Mouse (Mus musculus) natural killer cell, adult 2 months (primary cell): ENCODE measurements around the gene C530008M17Rik.
A peak's percentile ranks its signal among the peaks of the same experiment; 100 is the strongest.

Experiments
- DNase-seq, 2 experiments: peaks; one replicate each; pipeline ENCODE4 v3.0.0; 2022; ENCODE audit warnings: low spot score in 2 of 2

The C530008M17Rik gene

DNA sequence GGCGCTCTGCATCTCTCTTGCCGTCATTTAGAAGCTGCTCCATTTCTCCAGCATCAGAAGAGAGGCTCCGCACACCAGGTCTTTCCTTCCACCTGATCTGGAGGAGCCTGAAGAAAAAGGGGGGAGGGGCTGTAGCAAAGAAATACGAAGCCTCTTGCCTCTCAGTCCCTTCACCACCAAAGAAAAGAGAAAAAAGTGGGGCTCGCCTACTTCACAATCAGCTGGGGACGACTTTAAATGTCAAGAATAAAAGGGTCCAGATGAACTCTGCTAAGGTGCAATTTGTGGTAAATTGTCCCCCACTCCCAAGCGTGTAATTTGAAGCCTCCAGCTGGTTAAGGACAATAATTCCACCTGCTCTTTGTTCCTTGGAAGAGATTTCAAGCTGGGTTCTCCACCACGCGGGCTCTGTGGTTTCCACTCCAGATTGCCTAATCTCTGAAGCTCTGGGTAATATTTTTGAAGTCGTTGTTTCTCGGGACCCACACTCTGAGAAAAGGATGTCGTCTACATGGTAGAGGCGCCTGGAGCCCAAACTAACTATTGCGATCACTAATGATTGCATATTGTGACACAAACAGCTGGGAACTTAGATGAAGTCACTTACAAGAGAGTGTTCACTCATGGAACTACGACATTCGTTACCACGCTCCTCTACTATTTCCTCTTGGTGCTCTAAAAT is 176.4 kb downstream of the C530008M17Rik start:
- no peak for DNase-seq

DNA sequence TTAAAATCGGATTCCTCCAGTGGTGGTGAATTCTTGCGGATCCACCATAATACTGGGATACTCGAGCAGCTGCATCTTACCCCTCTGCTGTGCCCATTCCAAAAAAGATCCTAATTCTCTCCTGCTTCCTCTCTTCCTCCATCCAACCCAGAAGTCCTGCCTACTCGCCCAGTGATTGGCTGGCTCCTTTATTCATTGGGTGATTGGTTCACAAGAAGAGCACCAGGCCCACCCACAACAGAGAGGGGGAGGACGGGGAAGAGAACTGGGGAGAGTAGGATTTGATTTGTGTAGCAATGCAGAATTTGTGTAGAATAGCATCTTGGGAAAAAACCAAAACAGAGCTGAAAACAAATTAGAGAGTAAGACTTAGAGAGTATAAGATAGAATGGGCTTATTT is 180.7 kb downstream of the C530008M17Rik start:
- DNase-seq = no peak

DNA sequence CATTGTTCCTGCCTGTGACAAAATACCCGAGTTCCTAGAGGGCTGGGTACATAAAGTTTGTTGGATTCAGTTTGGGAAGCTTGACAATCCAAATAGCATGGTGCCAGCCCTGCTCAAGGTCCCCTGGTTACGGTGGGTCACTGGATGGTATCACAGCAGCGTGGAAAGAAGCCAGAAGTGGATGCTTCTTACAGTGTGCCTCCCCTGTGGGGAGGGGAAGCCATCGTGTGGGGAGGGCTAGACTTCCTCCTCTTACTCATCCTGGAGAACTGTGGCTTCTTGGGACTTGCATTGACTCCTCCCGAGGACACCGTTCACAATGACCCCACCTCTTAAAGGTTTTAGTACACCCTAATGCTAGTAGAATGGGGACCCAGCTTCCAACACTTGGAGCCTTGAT is 183.5 kb downstream of the C530008M17Rik start:
- no peak for DNase-seq

DNA sequence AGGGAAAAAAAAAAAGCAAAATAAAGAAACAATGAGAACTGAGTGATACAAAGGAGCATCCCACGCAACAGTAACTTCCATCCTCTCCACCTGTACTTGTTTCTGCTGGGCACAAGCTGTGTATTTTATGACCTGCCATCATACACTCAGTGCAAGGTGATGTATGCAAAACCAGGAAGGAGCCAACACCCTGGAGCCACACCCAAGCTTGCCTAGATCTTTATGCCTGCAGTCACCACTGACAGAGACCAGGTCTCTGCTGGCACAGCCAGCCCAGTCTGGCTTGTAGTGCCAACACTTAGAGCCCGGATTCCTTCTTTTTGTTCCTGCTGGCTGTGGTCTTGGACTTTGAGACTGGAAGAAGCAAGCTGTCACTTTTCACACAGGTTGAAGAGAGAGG is 185.5 kb downstream of the C530008M17Rik start:
- no peak for DNase-seq

DNA sequence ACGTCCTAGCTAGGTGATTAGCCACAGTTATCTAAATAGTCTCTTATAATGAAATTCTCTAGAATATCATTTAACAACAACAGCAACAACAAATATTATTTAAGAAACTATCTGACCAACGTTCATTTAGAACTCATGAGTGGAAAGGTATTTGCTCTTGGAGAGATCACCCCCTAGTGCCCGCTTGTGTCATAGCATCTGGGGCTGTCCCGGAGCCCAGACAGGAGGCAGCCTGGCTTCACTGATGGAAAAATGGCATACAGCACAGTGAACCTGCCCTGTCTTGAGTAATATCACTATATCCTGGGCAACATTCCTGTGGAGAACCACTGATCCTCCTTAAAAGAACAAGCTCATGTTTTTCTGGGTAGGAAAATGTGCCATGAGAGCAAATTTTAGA is 187.1 kb downstream of the C530008M17Rik start:
- peak in 1 of 2 experiments; percentile 38 for DNase-seq

DNA sequence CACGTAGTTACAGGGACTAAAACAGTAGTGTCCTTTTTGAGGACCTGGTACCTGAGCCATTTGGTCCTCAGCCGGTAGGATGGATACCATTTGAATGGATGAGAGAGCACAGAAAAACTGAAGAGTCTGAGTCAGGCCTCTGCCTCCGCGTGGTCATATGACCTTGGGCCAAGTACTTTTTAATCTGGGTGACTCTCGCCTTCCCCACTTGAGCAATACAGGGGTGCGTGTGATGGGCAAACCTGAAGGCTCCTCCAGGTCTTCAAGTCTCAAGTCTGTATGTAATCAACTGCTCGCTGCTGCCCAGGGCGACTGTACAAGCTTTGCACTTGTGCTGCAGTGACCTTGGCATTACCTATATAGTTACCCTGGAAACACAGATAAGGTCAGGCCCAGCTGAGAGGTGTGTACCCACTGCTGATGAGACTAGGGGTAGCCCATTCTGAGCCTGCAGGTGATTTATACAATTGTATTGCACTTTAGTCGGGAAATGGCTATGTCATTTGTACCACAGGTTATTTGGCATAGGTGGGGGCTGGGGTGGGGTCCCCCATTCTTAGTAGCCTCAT is 187.6 kb downstream of the C530008M17Rik start:
- DNase-seq = no peak

DNA sequence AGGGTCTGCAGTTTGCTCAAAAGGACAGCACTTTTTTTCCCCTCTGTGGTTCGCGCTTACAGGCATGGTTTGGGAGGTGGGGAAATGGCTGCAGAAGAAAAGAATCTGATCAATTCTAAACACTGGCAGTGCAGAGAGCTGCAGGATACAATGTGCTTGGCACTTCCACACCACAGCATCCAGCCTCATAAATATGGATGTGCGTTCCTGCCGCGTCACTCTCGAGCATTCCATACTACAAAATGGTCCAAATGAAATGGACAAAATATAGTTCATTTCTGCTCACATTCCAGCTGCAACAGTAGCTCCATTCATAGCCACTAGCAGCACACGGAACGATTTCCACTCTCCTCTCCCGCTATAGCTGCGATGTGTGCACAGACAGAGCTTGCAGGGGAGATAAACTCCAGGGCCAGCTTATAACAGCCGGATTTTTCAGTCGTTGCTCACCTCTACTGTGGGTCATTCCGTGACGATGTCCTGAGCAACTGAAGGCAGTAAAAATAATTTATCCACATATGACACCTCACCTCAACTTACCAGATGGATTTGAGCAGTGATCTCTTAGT is 188.4 kb downstream of the C530008M17Rik start:
- DNase-seq = no peak

DNA sequence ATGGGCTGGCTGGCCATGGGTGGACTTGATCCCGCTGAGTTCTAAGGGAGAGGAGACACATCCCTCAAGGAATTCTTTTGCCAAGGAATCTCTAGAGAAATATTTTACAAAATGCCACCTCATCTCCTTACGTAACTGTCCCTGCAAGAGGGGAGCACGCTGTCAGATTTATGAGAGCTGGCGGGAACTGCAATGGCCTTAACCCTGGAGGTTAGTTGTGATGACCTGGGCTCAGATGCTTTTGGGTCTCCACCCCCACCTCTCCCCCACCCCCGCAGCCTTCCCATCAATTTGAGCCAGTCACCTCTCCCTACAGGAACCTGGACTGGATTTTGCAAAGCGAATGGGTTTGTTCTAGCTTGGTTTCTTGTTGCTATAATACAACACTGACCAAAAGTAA is 190.8 kb downstream of the C530008M17Rik start:
- DNase-seq = no peak

DNA sequence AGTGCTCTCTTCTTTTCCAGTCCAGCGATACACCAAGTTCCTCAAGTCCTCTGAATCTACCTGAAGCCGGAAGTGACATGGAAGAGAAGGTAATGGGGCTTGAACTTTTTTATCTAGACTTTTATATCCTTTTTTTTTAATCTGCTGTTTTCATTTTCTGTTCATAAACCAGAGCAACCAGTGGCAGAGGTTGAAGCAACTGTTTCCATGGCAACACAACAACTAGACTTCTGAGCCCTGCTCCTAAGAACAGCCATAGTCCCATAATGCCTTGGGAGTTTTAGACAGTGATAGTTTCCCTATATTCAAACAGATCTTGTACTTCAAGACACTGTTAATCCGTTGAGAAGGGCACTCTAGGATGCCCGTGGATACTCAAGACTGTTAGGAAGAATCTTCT is 195.0 kb downstream of the C530008M17Rik start:
- no peak for DNase-seq

DNA sequence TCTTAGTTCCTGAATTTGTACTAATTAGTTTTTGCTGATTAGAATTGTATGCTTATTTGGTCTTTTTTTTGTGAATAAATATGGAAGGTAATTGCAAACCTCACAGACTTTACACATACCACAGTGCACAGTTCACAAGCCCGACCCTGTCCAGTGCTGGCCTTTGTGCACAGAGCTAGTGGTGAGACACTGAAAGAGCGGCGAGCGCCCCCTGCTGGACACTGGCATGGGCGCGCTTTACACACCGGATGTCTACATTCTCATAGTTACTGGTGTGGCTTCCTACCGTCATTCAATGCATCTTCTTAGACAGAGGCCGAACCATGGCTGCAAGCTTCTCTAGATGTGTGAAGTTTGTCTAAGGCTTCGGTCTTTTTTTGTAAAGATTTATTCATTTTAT is 197.2 kb downstream of the C530008M17Rik start:
- DNase-seq = peak; percentile 61 to 70

DNA sequence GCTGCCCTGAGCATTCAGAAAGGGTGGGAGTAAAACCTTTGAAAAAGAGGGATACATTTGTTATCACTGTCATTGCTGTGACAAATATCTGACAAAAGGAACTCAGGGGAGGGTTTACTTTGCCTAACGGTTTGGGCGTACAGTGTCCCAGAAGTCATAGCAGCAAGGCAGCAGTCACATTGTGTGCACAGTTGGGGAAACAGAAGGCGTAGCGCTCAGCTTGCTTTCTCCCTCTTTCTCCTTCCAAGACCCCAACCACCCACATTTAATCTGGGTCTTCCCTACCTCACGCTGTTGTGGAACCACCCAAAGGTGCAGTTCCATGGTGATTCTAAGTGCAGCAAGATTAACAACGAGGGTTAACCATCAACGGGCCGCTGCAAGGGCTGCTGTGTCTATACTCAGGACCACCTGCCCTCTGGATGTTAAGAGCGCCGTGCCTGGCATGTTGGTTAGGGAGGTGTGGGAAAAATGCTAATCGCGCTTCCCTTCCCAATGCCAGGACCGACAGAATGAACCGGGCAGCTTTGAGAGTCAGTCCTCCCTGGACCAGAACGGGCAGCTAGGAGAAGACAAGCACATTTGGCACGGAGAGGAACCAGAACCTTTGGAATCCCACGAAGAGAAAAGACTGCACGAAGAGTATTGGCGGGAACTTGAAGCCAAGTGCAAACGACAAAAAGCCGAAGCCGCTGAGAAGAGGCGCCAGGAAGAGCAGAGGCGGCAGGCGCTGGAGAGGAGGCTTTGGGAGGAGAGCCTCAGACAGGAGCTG is 199.7 kb downstream of the C530008M17Rik start:
- no peak for DNase-seq

DNA sequence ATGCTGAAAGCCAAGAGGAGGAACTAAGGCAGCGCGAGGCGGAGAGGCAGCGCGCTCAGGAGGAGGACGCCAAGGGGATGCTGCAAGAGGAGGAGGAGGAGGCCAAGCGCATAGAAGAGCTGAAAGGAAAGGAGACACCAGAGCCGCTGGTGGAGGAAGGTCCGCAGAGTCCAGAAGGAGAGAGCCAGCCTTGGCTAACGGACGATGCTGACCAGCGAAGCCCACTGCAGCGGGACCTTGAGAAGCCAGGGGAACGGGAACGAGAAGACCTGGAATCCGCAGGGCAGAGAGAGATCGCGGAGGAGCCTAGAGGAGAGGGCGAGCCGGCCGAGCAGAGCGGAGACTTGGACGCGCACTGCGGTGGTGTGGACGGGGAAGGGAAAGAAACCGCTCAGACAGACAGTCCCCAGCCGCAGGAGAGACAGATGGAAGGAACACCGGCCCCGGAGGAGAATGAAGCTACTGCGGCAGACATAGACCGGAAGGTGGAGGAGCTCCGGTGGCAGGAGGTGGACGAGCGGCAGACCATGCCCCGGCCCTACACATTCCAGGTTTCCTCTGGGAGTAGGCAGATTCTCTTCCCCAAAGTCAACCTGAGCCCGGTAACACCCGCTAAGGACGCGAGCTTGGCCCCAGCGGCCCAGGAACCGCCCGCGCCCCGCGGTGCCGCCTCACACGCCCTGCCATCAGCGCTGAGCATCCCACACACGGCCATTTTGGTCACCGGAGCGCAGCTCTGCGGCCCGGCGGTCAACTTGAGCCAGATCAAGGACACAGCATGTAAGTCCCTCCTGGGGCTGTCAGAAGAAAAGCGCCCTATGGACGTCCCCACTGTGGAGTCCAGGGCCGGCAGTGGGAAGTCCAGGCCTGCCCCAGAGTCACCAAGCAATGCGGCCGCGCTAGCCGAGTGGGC is 201.0 kb downstream of the C530008M17Rik start:
- DNase-seq = no peak

DNA sequence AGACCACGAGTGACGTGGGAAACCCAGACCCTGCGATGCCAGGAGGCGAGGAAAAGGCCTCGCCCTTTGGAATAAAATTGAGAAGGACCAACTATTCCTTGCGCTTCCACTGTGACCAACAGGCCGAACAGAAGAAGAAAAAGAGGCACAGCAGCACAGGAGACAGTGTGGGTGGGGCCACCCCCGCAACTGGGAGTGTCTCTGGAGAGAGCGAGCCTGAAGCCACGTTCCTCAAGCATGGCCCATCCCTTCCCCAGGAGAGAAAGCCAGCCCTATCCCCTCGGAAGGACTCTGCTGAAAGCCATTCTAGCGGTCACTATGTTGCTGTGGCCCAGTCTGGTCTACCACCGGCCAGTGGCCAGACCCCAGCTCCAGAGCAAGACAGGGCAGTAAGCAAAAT is 202.1 kb downstream of the C530008M17Rik start:
- DNase-seq = no peak

DNA sequence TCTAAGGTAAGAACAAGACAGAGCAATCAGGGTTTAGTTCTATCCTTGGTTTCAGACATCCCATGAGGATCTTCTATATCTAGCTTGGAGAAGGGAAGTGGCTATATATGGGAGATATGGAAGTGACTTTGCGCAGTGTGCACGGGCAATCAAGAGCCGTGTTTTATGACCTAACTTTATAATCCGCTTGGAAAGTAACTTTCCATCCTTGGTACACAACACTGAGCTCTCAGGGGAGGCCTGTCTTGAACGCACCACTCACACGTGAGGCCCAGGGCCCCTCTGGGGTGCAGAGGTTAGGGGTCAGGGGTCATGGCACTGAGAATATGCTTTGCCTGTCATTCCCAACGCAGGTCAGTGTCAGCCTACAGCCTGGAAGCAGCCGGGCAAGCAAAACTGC is 210.5 kb downstream of the C530008M17Rik start:
- no peak for DNase-seq

DNA sequence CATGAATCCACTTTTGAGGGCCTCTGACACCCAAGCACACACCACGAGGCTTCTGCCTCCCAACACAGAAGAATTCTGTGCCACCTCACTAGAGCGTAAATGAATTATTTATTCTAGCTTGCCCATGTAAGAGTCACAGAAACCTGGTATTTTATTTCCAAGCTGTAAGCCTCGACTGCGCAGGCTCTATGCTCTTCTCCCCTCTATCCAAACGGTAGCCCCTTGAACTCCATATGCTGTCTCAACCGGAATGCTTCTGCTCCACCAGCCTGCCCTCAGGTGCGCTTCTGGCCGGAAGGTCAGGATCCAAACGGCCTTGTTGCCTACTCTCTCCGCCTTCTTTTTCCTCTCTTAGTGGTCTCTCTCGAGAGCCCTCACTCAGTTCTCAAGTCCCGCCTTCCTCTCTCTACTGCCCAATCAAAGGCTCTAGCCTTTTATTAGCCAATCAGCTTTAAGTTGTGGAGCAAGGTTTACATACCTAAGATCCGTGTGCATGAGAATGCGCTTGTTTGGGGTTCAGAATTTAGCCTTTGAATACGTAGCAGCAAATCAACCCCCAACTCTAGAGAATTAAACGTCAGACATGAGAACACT is 212.5 kb downstream of the C530008M17Rik start:
- DNase-seq = peak; percentile 6 to 22

DNA sequence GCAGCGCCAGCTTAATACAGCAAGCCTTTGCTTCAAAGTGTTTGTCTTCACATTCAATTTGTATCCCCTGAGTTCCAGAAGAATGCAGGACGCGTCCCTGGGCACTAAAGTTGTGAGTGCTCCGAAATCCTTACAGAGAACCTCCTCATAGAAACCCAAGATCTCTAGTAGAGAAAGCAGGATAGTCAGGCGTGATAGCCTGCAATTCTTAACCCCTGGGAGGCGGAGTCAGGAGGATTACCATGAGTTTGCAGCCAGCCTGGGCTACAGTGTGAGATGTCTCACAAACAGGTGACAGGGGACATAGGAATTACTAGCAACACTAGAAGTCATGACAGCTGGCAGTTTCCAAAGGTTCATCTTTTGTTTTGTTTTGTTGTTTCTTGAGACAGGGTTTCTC is 213.2 kb downstream of the C530008M17Rik start:
- DNase-seq = no peak

DNA sequence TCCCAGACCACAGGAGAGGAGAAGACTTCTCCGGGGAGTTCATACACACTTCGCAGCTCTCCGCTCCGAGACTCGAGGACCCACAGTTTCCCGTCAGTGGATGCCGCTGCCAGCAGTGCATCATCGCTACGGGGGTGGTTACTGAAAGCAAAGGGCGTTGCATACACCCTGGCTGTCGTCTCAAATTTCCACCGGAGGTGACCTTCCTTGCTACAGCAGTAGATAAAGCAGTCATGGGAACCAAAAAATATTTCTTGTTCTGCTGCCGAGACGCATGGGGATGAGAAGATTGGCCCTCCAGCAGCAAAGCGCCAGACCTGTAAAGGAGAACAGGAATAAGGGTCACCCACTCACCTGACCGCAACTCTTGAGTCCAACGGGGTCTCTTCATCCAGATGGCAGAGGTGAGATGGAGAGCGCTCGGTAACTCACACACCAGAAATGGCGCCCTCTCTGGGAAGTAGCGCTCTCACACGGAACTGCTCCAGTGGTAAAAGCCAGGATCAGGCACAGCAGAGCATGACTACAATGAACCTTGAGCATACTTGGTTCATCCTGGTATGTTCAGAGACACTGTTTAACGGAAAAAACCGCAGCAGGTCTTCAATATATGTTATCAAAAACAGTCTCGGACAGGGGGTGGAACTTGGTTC is 219.9 kb downstream of the C530008M17Rik start:
- DNase-seq = no peak

DNA sequence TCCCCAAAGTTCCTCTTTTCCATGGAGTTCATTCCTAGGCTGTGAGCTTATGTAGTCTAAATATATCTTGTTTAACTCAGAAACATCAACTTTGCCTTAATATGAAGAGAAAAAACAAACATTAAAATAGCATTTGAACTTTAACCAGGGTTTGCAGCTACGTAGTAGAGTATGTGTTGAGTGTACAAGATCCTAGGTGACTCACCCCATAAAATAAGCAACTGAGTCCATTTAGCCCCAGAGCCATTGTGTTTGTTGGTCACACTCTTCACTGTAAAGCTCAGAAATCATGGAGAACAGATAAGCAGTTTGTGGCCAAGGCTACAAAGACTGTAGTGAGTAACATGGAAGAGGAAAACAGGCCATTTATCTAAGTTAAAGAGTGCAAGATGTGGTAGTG is 227.8 kb downstream of the C530008M17Rik start:
- no peak for DNase-seq

DNA sequence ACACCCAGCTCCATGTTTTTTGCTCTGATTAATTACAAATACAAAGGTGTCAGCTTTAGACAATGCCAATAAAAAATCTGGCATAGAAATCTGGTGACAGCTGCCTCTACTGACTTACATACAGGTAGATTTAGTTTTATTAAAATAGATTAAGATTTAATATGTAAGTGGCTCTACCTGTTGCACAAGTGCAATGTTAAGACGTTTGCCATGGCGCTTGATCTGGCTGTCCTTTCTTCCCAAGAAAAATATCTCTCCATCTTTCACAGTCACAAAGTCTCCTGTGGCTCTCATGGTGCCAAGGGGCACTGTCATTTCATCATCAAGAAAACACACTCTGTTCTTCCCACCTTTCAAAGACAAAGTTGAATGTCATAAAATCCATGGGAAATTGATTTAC is 230.7 kb downstream of the C530008M17Rik start:
- no peak for DNase-seq

DNA sequence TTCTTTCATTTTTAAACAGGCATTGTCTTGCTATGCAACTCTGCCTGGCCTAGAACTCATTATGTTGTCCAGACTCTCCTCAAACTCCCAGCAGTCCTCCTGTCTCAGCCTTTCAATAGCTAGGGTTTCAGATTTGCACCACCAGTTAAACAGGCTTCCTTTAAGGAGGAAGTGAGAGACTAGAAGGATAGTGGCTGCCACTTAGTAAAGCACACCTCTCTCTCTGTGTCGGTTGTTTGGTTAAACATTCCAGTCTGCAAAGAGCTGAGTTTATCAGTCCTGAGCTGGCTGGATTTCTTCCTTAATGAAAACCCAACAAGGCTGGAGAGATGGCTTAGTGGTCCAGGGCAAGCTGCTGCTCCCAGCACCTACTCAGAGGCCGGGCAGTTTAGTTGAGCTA is 236.3 kb downstream of the C530008M17Rik start:
- no peak for DNase-seq

DNA sequence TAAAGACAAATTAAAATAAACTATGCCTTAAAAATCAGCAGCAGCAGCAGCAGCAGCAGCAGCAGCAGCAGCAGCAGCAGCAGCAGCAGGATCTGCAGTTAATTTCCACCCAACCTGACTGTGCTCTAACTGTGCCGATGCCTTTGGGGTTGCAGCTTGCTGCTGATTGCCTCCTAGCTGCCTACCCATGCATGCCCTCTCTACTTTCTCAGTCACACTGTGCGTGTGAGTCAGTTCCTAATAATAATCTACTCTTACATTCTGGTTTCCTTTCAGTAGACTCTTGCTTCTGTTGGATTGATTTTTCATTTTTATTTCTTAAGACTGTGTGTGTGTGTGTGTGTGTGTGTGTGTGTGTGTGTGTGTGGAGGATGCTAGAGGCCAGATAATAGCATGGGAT is 236.8 kb downstream of the C530008M17Rik start:
- no peak for DNase-seq
